Mouse (Mus musculus) G1E (cell line): ENCODE data around the gene Slc6a11. TPM values are rescaled to one million over a fixed set of nuclear protein-coding genes. Genes with fewer than 3 reads are reported as not detected.

ENCODE experiments used
- ATAC-seq: 2 replicates; pipeline ENCODE4 v1.8.0; 2016; ENCODE audit warnings: mild to moderate bottlenecking; ENCODE audit not compliant: insufficient number of reproducible peaks, poor library complexity, low FRiP score, severe bottlenecking; ENCODE audit errors: extremely low read depth
- DNase-seq: peaks from one replicate; pipeline ENCODE4 v3.0.0; 2012; ENCODE audit warnings: low spot score
- H3K27me3 ChIP-seq: 2 replicates; pipeline ENCODE4 v1.6.1; 2012; ENCODE audit warnings: mild to moderate bottlenecking, low read length, inconsistent platforms; ENCODE audit not compliant: insufficient read depth
- H3K36me3 ChIP-seq: replicated peaks from 2 replicates; pipeline ENCODE3; 2012; ENCODE audit warnings: mild to moderate bottlenecking, inconsistent platforms
- H3K4me1 ChIP-seq: 2 replicates; pipeline ENCODE4 v1.6.1; 2012; ENCODE audit warnings: low read depth, low read length, inconsistent platforms, mixed read lengths; ENCODE audit not compliant: insufficient read depth
- H3K4me3 ChIP-seq: 2 replicates; pipeline ENCODE4 v1.5.1; 2012; ENCODE audit warnings: low read depth, mild to moderate bottlenecking, inconsistent platforms, low read length, moderate library complexity, mixed read lengths
- H3K9me3 ChIP-seq: replicated peaks from 2 replicates; pipeline ENCODE4 v1.6.1; 2012; ENCODE audit warnings: inconsistent platforms
- CTCF ChIP-seq: IDR thresholded peaks from 2 replicates; pipeline ENCODE4 v1.5.1; 2012; ENCODE audit warnings: low read depth, low read length, inconsistent platforms, mixed read lengths
- GATA1 ChIP-seq: IDR thresholded peaks from 2 replicates; pipeline ENCODE4 v1.6.1; 2012; ENCODE audit warnings: borderline replicate concordance, low read length, inconsistent platforms, mixed read lengths
- GATA2 ChIP-seq: IDR thresholded peaks from 2 replicates; pipeline ENCODE4 v1.6.1; 2012; ENCODE audit warnings: low read depth, low read length, inconsistent platforms, borderline replicate concordance
- POLR2AphosphoS5 ChIP-seq: IDR thresholded peaks from 2 replicates; pipeline ENCODE4 v1.6.1; 2012; ENCODE audit warnings: low read depth, low read length, inconsistent platforms; ENCODE audit not compliant: insufficient replicate concordance
- TAL1 ChIP-seq: conservative IDR thresholded peaks from 2 replicates; pipeline ENCODE4 v1.6.1; 2012; ENCODE audit warnings: low read depth, low read length, inconsistent platforms, mixed read lengths
- polyA plus RNA-seq: library from polyadenylated mRNA; stranded (reverse); fragments of >175 nt; gene quantifications from 2 replicates; pipeline ENCODE4 v1.2.3, GENCODE M21; 2012
- total RNA-seq, 2 experiments: library from RNA; stranded (forward) in 1 of 2; stranded (reverse) in 1 of 2; fragments of 200-1000 nt in 1 of 2; fragments of >200 nt in 1 of 2; fragmentation: Nextera tagmentation in 1 of 2; gene quantifications; 2 replicates each; pipeline ENCODE4 v1.2.3; 2014 to 2017

Gene Slc6a11
- total and polyA plus RNA-seq, 3 experiments: 0.38 TPM; not detected in 2

DNA sequence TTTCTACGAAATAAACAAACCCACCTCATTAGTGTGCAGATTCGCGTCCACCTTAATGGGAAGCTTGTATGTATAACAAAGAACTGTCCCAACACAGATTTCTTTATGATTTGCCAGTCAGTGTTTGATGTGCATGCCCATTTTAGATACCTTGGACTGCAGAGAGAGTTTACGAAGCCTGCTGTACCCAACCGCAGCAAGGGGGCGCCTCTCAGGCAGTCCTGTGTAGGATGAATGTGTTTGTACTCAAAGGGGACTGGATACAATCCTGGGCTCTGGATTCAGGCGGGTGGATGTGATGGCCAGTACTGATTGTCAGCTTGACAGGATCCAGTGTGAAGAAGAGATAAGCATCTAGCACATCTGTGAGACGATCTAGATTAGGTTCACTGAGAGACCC is 144.8 kb downstream of the Slc6a11 start:
- Histone ChIP-seq H3K4me1 (no peaks in the 10 kb centered on the region), H3K4me3 (no peak overlapping the region), H3K9me3 (peaks cover 98% of the 10 kb centered on the region), H3K27me3 (no peaks in the 10 kb centered on the region; the same call in 1 of the 2 replicates), H3K36me3 (no peaks in the 10 kb centered on the region)
- DNase-seq: no peak
- ATAC-seq: no peak
- TF ChIP-seq POLR2AphosphoS5 (no peak), CTCF (no peak), GATA1 (no peak), TAL1 (no peak), GATA2 (no peak)

- no peak for DNase-seq
- peak within 1 kb of the TSS; percentile 33; the same call in 1 of the 2 replicates for H3K4me3 ChIP-seq
- no peaks in the 10 kb centered on the region for H3K36me3 ChIP-seq
- TF ChIP-seq TAL1 (no peak), CTCF (no peak), GATA2 (no peak), POLR2AphosphoS5 (no peak), GATA1 (no peak)
- H3K4me1 ChIP-seq: no peaks in the 10 kb centered on the region
- H3K27me3 ChIP-seq: no peaks in the 10 kb centered on the region
- peaks cover 98% of the 10 kb centered on the region for H3K9me3 ChIP-seq
- ATAC-seq: no peak
These were observed 151.6 kb downstream of the Slc6a11 start, which contains the start of gene Slc6a1 for GRCm38 (mm10) chr6:114282469-114283277. Gene Slc6a1 (plus strand): TSS chr6:114282635.

- DNase-seq: no peak
- TF ChIP-seq POLR2AphosphoS5: no peak
- no peak for TF ChIP-seq CTCF
- TF ChIP-seq GATA1: no peak
- no peak for TF ChIP-seq TAL1
- no peak for TF ChIP-seq GATA2
- H3K9me3 ChIP-seq: peaks cover 97% of the 10 kb centered on the region
- no peaks in the 10 kb centered on the region for H3K36me3 ChIP-seq
- no peaks in the 10 kb centered on the region for H3K27me3 ChIP-seq
- no peak for ATAC-seq
- H3K4me3 ChIP-seq: 0 out of 2 replicates have a peak overlapping the region, but pooled peaks have one; percentile 33
- H3K4me1 ChIP-seq: no peaks in the 10 kb centered on the region
These were observed 152.3 kb downstream of the Slc6a11 start for GRCm38 (mm10) chr6:114283278-114283770.

GRCm38 (mm10) chr6:114283927-114284703 is 153.1 kb downstream of the Slc6a11 start:
- no peaks in the 10 kb centered on the region for H3K27me3 ChIP-seq

DNA sequence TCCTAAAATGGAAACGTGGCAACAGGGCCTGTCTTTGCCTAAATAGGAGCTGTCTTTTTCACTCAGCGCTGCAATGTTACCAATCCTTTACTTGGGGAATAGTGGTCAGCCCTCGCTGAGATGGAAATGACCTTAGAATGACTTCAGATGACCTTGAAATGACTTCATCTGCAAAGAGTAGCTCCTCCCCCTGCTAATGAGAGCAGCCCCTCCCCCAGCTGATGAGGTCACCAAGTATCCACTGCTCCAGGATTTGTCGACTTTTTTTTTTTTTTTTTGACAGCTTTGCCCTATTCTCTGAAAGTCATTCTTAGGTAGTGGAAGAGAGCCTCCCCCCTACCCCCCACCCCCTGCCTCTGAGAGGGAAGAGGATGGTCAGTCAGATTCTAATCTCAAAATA is 154.4 kb downstream of the Slc6a11 start:
- DNase-seq (no peak), ATAC-seq (no peak)
- no peaks in the 10 kb centered on the region for H3K4me1 ChIP-seq
- H3K4me3 ChIP-seq: no peak overlapping the region
- no peaks in the 10 kb centered on the region for H3K27me3 ChIP-seq
- peaks cover 97% of the 10 kb centered on the region for H3K9me3 ChIP-seq
- TF ChIP-seq GATA2 (no peak), GATA1 (no peak)
- H3K36me3 ChIP-seq: no peaks in the 10 kb centered on the region

More at GRCm38 (mm10) chr6:114283927-114284703, 153.1 kb downstream of the Slc6a11 start:
- Histone ChIP-seq H3K36me3 (no peaks in the 10 kb centered on the region), H3K9me3 (peaks cover 95% of the 10 kb centered on the region), H3K4me1 (no peaks in the 10 kb centered on the region), H3K4me3 (no peak overlapping the region)
- TF ChIP-seq CTCF: no peak
- TF ChIP-seq GATA2: no peak
- no peak for TF ChIP-seq TAL1
- TF ChIP-seq GATA1: no peak
- no peak for TF ChIP-seq POLR2AphosphoS5
- DNase-seq (no peak), ATAC-seq (no peak)

GRCm38 (mm10) chr6:114289106-114289505 is 158.1 kb downstream of the Slc6a11 start:
- no peak for TF ChIP-seq POLR2AphosphoS5
- TF ChIP-seq TAL1: no peak
- no peak for TF ChIP-seq GATA2
- TF ChIP-seq CTCF: no peak
- TF ChIP-seq GATA1: no peak
- Histone ChIP-seq H3K27me3 (no peaks in the 10 kb centered on the region), H3K4me3 (no peak overlapping the region), H3K4me1 (no peaks in the 10 kb centered on the region), H3K9me3 (peaks cover 93% of the 10 kb centered on the region), H3K36me3 (no peaks in the 10 kb centered on the region)
- no peak for ATAC-seq
- no peak for DNase-seq
